Mouse (Mus musculus) cortical plate, adult 2 months (tissue): ENCODE results near the gene Cyb5d1.

Experiments used
- CTCF ChIP-seq: fragments of 200-500 bp; IDR thresholded peaks from 2 replicates; pipeline ENCODE4 v1.5.1; 2011; ENCODE audit warnings: mild to moderate bottlenecking, control low read depth, low read length; ENCODE audit not compliant: insufficient read depth; ENCODE audit errors: extremely low read depth
- POLR2A ChIP-seq: fragments of 200-500 bp; IDR thresholded peaks from 2 replicates; pipeline ENCODE4 v1.6.1; 2011; ENCODE audit warnings: mild to moderate bottlenecking, low read length, control low read depth; ENCODE audit not compliant: insufficient read depth; ENCODE audit errors: extremely low read depth

GRCm38 (mm10) chr11:69396772-69397171 is 1.3 kb upstream of the Cyb5d1 start:
- TF ChIP-seq CTCF (no peak), POLR2A (0 out of 2 replicates have a peak, but pooled peaks have one; percentile 13)
